Mouse (Mus musculus): ENCODE results near the gene Wfdc9.
A peak's percentile ranks its signal among the peaks of the same experiment; 100 is the strongest.

The Wfdc9 gene

GRCm38 (mm10) chr2:164615386-164615785 lies 41.0 kb downstream of the Wfdc9 start:
- DNase-seq, result no peak

GRCm38 (mm10) chr2:164613471-164613870 lies 42.9 kb downstream of the Wfdc9 start, which contains the start of the genes Wfdc6b and Wfdc8:
Gene Wfdc6b, plus strand, starts transcription at chr2:164613522.
Gene Wfdc8, minus strand, starts transcription at chr2:164613626.
- DNase-seq, result peak; percentile 52 to 68

DNA sequence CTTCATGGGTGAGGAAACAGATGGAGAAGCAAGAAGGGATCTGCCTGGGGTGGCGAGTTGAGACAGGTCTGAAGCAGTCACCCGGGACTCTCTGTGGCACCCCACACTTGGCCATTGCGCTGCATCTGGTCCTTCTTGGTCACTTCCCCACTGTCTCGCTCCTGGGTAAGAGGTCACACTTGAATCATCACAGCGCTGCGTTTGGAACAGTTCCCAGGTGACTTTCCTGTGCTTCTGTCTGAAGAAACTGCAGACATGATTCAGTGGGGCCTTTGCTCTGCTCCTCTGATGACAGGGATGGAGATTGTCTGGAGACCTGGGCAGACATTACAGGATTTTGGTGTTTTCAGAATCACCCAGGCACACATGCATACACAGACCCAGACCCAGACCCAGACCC lies 47.6 kb downstream of the Wfdc9 start:
- no peak for DNase-seq

DNA sequence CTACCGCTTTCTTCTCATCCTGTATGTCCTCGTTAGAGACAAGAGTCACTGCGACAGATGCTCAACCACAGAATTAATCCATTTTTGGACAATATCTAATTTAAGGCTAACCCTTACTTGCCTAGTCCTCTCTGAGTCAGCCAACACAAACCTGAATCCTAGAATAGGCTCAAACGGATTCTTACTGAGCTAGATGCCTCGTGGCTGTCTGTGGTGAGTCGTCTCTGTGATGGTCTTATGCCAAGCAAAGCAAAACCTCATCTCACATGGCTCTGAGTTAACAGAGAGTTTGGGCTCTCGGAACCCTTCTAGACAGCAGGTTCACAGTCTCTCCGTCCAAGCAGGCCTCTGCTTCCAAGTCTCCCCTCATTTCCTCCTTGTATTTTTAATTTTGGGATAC lies 52.0 kb downstream of the Wfdc9 start:
- no peak for DNase-seq

DNA sequence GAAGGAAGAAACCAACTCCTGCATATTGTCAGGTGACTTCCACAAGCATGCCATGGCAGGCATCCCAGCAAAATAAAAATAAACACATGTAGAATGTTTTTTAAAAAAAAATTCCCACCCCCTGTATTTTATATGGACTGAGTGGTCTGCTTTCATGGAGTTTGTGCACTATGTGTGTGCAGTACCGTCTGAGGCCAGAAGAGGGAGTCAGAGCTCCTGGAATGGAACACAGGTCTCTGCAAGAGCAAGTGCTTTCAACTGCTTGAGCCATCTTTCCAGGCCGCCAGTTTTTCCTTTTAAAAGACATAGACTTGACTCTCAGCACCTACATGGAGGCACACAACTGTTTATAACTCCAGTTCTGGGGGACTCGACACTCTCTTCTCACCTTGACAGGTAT lies 52.9 kb downstream of the Wfdc9 start:
- no peak for DNase-seq

GRCm38 (mm10) chr2:164600179-164600578 lies 56.2 kb downstream of the Wfdc9 start:
- no peak for DNase-seq

All from lung, postnatal 4 days (tissue).